Mouse (Mus musculus): ENCODE measurements around the gene Scn4a.

GRCm38 (mm10) chr11:106271131-106271793 lies 81.8 kb downstream of the Scn4a start:
- TF ChIP-seq POLR2A (IDR thresholded peaks at IDR 0.05; ENCODE audit: extremely low read depth, insufficient read depth, low read length) (no peak), CTCF (IDR thresholded peaks at IDR 0.05; ENCODE audit: extremely low read depth, insufficient read depth, low read length) (no peak)

All from cortical plate, adult 2 months (tissue).